Mouse (Mus musculus) liver, embryonic 14.5 days (tissue): ENCODE results near the gene Cfap54.

Experiments
- CTCF ChIP-seq: IDR thresholded peaks from 2 replicates; pipeline ENCODE4 v1.5.1; 2016; ENCODE audit warnings: antibody characterized with exemption, low read depth, control low read depth
- EP300 ChIP-seq: IDR thresholded peaks from 2 replicates; pipeline ENCODE4 v1.6.1; 2016; ENCODE audit warnings: antibody characterized with exemption, low read depth

DNA sequence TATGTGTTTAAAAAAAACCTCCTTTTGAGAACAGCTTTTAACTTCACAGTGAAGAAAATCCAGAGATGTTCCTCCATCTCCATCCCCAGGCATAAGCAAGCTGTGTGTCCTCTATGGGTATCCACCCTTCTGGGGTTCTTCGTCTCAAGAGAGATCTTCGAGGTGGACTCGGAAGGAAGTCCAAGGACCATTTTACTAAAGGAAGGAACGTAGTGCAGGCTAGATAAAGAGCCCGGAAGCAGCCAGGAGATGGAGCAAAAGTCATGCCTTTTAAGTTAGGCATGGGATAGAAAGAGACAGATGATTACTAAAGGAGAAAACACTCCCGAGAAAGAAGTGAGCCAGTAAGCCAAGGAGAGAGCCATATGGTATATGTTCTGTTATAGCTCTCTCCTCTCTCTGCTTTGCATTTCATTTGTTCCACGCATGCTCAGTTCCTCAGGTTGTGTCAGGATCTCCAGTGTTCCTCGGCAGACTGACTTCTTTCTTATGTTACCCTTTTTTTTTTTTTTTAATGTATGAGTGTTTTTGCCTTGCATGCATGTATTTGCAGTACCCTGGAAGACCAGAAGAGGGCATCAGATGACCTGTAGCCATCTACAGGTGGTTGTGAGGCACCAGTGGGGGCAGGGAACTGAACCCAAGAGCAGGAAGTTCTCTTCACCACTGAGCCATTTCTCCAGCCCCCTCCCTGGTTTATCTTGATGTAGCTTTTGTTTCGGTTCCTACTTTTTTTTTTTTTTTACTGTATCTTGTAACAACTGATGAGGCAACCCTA is 11.1 kb downstream of the Cfap54 start:
- peak; percentile 94 for TF ChIP-seq CTCF
- peak; percentile 54; the same call in 1 of the 2 replicates for TF ChIP-seq EP300
